Mouse (Mus musculus): ENCODE measurements around the gene Urah.

GRCm38 (mm10) chr7:140820173-140820572 lies 14.6 kb upstream of the Urah start:
- TF ChIP-seq POLR2A (IDR thresholded peaks at IDR 0.05; ENCODE audit: control insufficient read depth, extremely low read depth, insufficient read depth, low read length, poor library complexity) (no peak), CTCF (IDR thresholded peaks at IDR 0.05; ENCODE audit: borderline replicate concordance, control insufficient read depth, extremely low read depth, insufficient read depth, low read length, poor library complexity) (no peak)
